Mouse (Mus musculus): ENCODE results near the gene Hspb2.

DNA sequence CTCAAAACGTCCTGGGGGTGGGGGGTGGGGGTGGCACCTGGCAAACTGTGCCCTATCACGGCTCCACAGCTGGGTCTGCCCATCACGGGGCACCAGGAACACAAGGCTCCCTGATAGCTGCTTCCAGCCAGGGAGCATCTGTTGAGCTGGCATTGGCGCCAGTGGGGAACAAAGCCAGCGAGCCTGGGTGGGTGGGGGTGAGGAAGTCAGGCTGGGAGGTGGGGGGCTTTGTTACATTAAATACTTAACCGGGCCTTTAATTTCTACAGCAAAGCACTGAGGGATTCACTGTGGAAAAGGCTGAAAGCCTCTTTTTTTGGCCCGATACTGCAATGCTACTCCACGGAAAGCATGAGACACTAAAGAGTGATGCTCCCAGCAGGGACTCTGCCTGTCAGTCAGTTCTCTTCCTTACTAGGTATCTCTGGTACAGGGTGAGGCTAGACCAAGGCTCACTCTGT is 29.7 kb downstream of the Hspb2 start:
- no peak for TF ChIP-seq CTCF (IDR thresholded peaks at IDR 0.05; ENCODE audit: insufficient read depth, low read length)
- no peak for TF ChIP-seq POLR2A (IDR thresholded peaks at IDR 0.05; ENCODE audit: borderline replicate concordance, extremely low read depth, low read depth, low read length)
